Mouse (Mus musculus) liver, embryonic 14 days (tissue): ENCODE measurements around the gene Cpa4. TPM values are rescaled to one million over a fixed set of nuclear protein-coding genes. Genes with fewer than 3 reads are reported as not detected.

Experiments used
- polyA plus RNA-seq: library from polyadenylated mRNA; depleted of rRNA; stranded (reverse); fragments of >200 nt; gene quantifications from 2 replicates; pipeline ENCODE4 v1.2.3, GENCODE M21; 2012; rRNA removed

Gene Cpa4
- polyA plus RNA-seq: 0.02 and 0.10 TPM in 2 replicates

GRCm38 (mm10) chr6:30568069-30568468 lies at the start of gene Cpa4:
TSS of gene Cpa4 (plus strand) at chr6:30568369.

GRCm38 (mm10) chr6:30541009-30541799 lies 27.0 kb upstream of the Cpa4 start, which contains the start of gene Cpa2:
TSS of gene Cpa2 (plus strand) at chr6:30541582.

GRCm38 (mm10) chr6:30610710-30611109 lies 42.5 kb downstream of the Cpa4 start, which contains the start of gene Cpa5:
TSS of gene Cpa5 (plus strand) at chr6:30611010.

GRCm38 (mm10) chr6:30638674-30639268 lies 70.6 kb downstream of the Cpa4 start, which contains the start of gene Cpa1:
TSS of gene Cpa1 (plus strand) at chr6:30639218.

Other genes starting within 250 kb of the Cpa4 start
- 11.7 and 14.9 TPM in 2 replicates for gene Zc3hc1, start 177.3 kb upstream of the Cpa4 start, polyA plus RNA-seq
- gene Klhdc10, start 166.5 kb upstream of the Cpa4 start, polyA plus RNA-seq: 10.8 and 14.6 TPM in 2 replicates
- gene Tmem209, start 58.6 kb upstream of the Cpa4 start, polyA plus RNA-seq: 16.6 and 19.7 TPM in 2 replicates
- 0.08 and 0.09 TPM in 2 replicates for gene Ssmem1, start 58.5 kb upstream of the Cpa4 start, polyA plus RNA-seq
- 0.21 and 0.70 TPM in 2 replicates for gene Cpa2, start 26.8 kb upstream of the Cpa4 start, polyA plus RNA-seq
- gene Cpa5, start 42.6 kb downstream of the Cpa4 start, polyA plus RNA-seq: 0.08 TPM in 1 of 2 replicates, not detected in the other
- 0.81 and 1.3 TPM in 2 replicates for gene Cpa1, start 70.8 kb downstream of the Cpa4 start, polyA plus RNA-seq
- 3.6 and 4.1 TPM in 2 replicates for gene Cep41, start 125.4 kb downstream of the Cpa4 start, polyA plus RNA-seq
- gene Mest, start 155.2 kb downstream of the Cpa4 start, polyA plus RNA-seq: 117 and 123 TPM in 2 replicates